Mouse (Mus musculus): ENCODE results near the gene Prr19. TPM values are rescaled to one million over a fixed set of nuclear protein-coding genes. Genes with fewer than 3 reads are reported as not detected.

The Prr19 gene
- polyA plus RNA-seq, 1 experiment from 2014 or later: 0.32 TPM

GRCm38 (mm10) chr7:25305956-25306613, 4.9 kb downstream of the Prr19 start, which contains the start of gene Tmem145:
Tmem145 (plus strand) TSS chr7:25306106.
- no peaks in the 10 kb centered on the region for H3K9me3 ChIP-seq (ENCODE audit: control insufficient read depth, low read length)
- peak; percentile 72 for DNase-seq (ENCODE audit: low spot score)
- no peak within 1 kb of the TSS for H3K9ac ChIP-seq (ENCODE audit: low read depth, low read length)
- ATAC-seq (replicated peaks; ENCODE audit: low FRiP score): peak; percentile 68
- no peaks in the 10 kb centered on the region for H3K36me3 ChIP-seq (ENCODE audit: control insufficient read depth, insufficient read depth, low read length)
- no peak within 1 kb of the TSS for H3K27ac ChIP-seq (ENCODE audit: low read depth, low read length)
- under 1% methylated on average over 38 of the region's 47 CpGs for WGBS
- peak within 1 kb of the TSS; percentile 88 for H3K4me2 ChIP-seq
- H3K27me3 ChIP-seq (replicated peaks; ENCODE audit: control insufficient read depth, insufficient read depth, low read length): peaks cover 61% of the 10 kb centered on the region
- H3K4me3 ChIP-seq (ENCODE audit: low read depth, low read length): peak within 1 kb of the TSS; percentile 59
- H3K4me1 ChIP-seq (replicated peaks; ENCODE audit: control insufficient read depth, insufficient read depth, low read length): 0 out of 2 replicates have a peak, but pooled peaks cover 5% of the 10 kb centered on the region

GRCm38 (mm10) chr7:25306614-25306996, 5.4 kb downstream of the Prr19 start:
- Histone ChIP-seq H3K9ac (ENCODE audit: low read depth, low read length) (no peak overlapping the region), H3K36me3 (ENCODE audit: control insufficient read depth, insufficient read depth, low read length) (no peaks in the 10 kb centered on the region), H3K4me1 (replicated peaks; ENCODE audit: control insufficient read depth, insufficient read depth, low read length) (0 out of 2 replicates have a peak, but pooled peaks cover 5% of the 10 kb centered on the region), H3K27me3 (replicated peaks; ENCODE audit: control insufficient read depth, insufficient read depth, low read length) (peaks cover 65% of the 10 kb centered on the region), H3K4me3 (ENCODE audit: low read depth, low read length) (no peak overlapping the region), H3K9me3 (ENCODE audit: control insufficient read depth, low read length) (no peaks in the 10 kb centered on the region), H3K4me2 (no peak overlapping the region), H3K27ac (ENCODE audit: low read depth, low read length) (no peak overlapping the region)
- WGBS: 41% methylated on average over 2 of the region's 2 CpGs
- ATAC-seq (replicated peaks; ENCODE audit: low FRiP score): no peak
- DNase-seq (ENCODE audit: low spot score): no peak

DNA sequence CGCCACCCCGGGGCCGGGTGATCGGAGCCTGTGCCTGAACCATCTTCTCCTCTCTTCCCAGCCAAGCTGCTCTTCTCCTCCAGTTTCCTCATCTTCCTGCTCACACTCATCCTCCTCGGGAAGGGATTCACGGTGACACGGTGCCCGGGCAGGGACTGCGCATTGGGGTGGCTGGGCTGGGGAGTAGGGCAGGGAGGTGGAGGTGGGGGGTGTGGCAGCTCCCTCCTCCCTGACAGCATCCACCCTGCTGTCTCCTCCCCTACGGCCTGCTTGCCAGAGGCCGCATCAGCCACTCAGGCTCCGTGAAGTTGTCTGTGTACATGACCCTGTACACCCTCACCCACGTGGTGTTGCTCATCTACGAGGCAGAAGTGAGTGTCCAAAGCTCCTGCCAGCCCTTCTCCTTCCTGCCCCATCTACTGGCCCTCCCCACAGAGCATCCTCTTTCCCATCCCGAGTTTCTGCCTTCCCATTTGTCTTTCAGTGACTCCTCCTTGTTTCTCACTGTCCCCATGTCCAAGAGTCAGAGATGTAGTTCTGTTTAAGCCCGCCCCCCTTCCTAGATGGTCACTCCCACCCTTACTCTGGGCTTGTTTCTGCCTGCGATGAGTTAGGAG, 7.6 kb downstream of the Prr19 start:
- Histone ChIP-seq H3K4me1 (replicated peaks; ENCODE audit: control insufficient read depth, insufficient read depth, low read length) (0 out of 2 replicates have a peak, but pooled peaks cover 5% of the 10 kb centered on the region), H3K27ac (ENCODE audit: low read depth, low read length) (no peak overlapping the region), H3K36me3 (ENCODE audit: control insufficient read depth, insufficient read depth, low read length) (no peaks in the 10 kb centered on the region), H3K9me3 (ENCODE audit: control insufficient read depth, low read length) (no peaks in the 10 kb centered on the region), H3K9ac (ENCODE audit: low read depth, low read length) (no peak overlapping the region), H3K4me2 (no peak overlapping the region), H3K27me3 (replicated peaks; ENCODE audit: control insufficient read depth, insufficient read depth, low read length) (peaks cover 73% of the 10 kb centered on the region), H3K4me3 (ENCODE audit: low read depth, low read length) (no peak overlapping the region)
- ATAC-seq (replicated peaks; ENCODE audit: low FRiP score) (no peak), DNase-seq (ENCODE audit: low spot score) (no peak)
- WGBS: 60% methylated on average over 17 of the region's 17 CpGs

- Histone ChIP-seq H3K27ac (ENCODE audit: low read depth, low read length) (no peak overlapping the region), H3K4me3 (ENCODE audit: low read depth, low read length) (no peak overlapping the region), H3K9me3 (ENCODE audit: control insufficient read depth, low read length) (no peaks in the 10 kb centered on the region), H3K27me3 (replicated peaks; ENCODE audit: control insufficient read depth, insufficient read depth, low read length) (peaks cover 78% of the 10 kb centered on the region), H3K4me1 (replicated peaks; ENCODE audit: control insufficient read depth, insufficient read depth, low read length) (0 out of 2 replicates have a peak, but pooled peaks cover 5% of the 10 kb centered on the region), H3K9ac (ENCODE audit: low read depth, low read length) (no peak overlapping the region), H3K4me2 (no peak overlapping the region), H3K36me3 (ENCODE audit: control insufficient read depth, insufficient read depth, low read length) (no peaks in the 10 kb centered on the region)
- 81% methylated on average over 9 of the region's 9 CpGs for WGBS
- ATAC-seq (replicated peaks; ENCODE audit: low FRiP score) (no peak), DNase-seq (ENCODE audit: low spot score) (no peak)
These were observed 8.2 kb downstream of the Prr19 start for GRCm38 (mm10) chr7:25309425-25309824.

- H3K9ac ChIP-seq (ENCODE audit: low read depth, low read length): no peak overlapping the region
- H3K4me3 ChIP-seq (ENCODE audit: low read depth, low read length): no peak overlapping the region
- DNase-seq (ENCODE audit: low spot score) (no peak), ATAC-seq (replicated peaks; ENCODE audit: low FRiP score) (no peak)
- H3K27ac ChIP-seq (ENCODE audit: low read depth, low read length): no peak overlapping the region
- no peaks in the 10 kb centered on the region for H3K9me3 ChIP-seq (ENCODE audit: control insufficient read depth, low read length)
- peaks cover 84% of the 10 kb centered on the region for H3K27me3 ChIP-seq (replicated peaks; ENCODE audit: control insufficient read depth, insufficient read depth, low read length)
- 78% methylated on average over 11 of the region's 11 CpGs for WGBS
- no peak overlapping the region for H3K4me2 ChIP-seq
- no peaks in the 10 kb centered on the region for H3K36me3 ChIP-seq (ENCODE audit: control insufficient read depth, insufficient read depth, low read length)
- peaks cover 14% of the 10 kb centered on the region for H3K4me1 ChIP-seq (replicated peaks; ENCODE audit: control insufficient read depth, insufficient read depth, low read length)
These were observed 10.0 kb downstream of the Prr19 start for GRCm38 (mm10) chr7:25311193-25311592.

DNA sequence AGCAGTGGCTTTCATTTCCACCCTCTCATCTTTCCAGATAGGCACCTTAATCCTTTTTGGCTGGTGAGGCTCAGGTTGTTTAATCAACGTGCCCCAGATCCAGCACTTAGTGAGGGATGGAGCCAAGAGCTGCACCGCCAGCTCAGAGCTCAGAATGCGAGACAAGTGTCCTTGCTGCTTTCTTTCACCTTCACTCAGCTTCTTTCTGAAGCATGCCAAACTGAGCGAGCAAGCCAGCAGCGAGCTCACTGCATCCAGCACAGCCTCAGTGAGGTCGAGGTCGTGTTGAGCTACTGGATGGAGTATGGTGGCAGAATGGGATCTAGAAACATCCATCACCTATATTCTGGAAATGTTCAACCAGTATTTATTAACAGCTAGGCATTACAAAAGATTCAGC, 12.1 kb downstream of the Prr19 start:
- WGBS: 31% methylated on average over 7 of the region's 7 CpGs
- H3K4me3 ChIP-seq (ENCODE audit: low read depth, low read length): no peak overlapping the region
- H3K36me3 ChIP-seq (ENCODE audit: control insufficient read depth, insufficient read depth, low read length): no peaks in the 10 kb centered on the region
- H3K9me3 ChIP-seq (ENCODE audit: control insufficient read depth, low read length): no peaks in the 10 kb centered on the region
- peaks cover 19% of the 10 kb centered on the region for H3K4me1 ChIP-seq (replicated peaks; ENCODE audit: control insufficient read depth, insufficient read depth, low read length)
- ATAC-seq (replicated peaks; ENCODE audit: low FRiP score) (no peak), DNase-seq (ENCODE audit: low spot score) (no peak)
- H3K4me2 ChIP-seq: no peak overlapping the region
- no peak overlapping the region for H3K27ac ChIP-seq (ENCODE audit: low read depth, low read length)
- no peak overlapping the region for H3K9ac ChIP-seq (ENCODE audit: low read depth, low read length)
- H3K27me3 ChIP-seq (replicated peaks; ENCODE audit: control insufficient read depth, insufficient read depth, low read length): peaks cover 63% of the 10 kb centered on the region

- Histone ChIP-seq H3K9ac (ENCODE audit: low read depth, low read length) (no peak overlapping the region; the same call in 1 of the 2 replicates), H3K4me2 (peak overlapping the region; percentile 92), H3K4me1 (replicated peaks; ENCODE audit: control insufficient read depth, insufficient read depth, low read length) (peaks cover 19% of the 10 kb centered on the region), H3K36me3 (ENCODE audit: control insufficient read depth, insufficient read depth, low read length) (no peaks in the 10 kb centered on the region), H3K27me3 (replicated peaks; ENCODE audit: control insufficient read depth, insufficient read depth, low read length) (peaks cover 51% of the 10 kb centered on the region), H3K27ac (ENCODE audit: low read depth, low read length) (no peak overlapping the region), H3K9me3 (ENCODE audit: control insufficient read depth, low read length) (no peaks in the 10 kb centered on the region), H3K4me3 (ENCODE audit: low read depth, low read length) (peak overlapping the region; percentile 49)
- 4% methylated on average over 51 of the region's 51 CpGs for WGBS
- ATAC-seq (replicated peaks; ENCODE audit: low FRiP score) (no peak), DNase-seq (ENCODE audit: low spot score) (no peak)
These were observed 13.5 kb downstream of the Prr19 start for GRCm38 (mm10) chr7:25314606-25315305.

DNA sequence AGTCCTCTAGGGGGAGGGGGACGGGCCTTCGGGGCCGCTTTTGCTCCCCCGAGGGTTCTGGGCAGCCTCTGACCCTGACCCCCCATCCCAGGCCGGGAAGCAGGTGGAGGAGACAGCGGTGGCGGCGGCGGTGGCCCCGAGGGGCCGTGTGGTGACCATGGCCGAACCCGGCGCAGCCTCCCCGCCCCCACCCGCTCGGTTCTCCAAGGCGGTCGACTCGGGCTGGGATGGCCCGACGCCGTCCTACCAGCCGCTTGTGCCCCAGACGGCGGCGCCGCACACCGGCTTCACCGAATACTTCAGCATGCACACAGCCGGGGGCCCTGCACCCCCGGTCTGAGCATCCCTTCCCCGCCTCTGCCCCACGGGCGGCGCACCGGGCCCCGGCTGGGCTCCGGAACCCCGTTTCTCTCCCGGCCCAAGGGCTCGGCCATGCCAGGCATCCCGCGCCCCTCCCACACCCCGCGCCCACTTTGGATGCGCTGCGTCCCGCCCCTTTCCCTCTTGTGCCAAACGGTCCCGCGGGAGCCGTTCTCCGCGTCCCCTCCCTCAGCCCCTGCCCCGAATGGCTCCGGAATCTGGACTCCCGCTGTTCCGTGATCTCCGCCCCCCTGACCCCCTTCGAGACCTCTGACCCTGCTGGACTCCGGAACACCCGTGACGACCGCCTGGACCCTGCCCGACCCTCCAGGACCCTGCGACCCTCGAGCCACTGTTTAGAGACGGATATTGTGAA, 14.3 kb downstream of the Prr19 start:
- ATAC-seq (replicated peaks; ENCODE audit: low FRiP score) (no peak), DNase-seq (ENCODE audit: low spot score) (no peak)
- H3K9ac ChIP-seq (ENCODE audit: low read depth, low read length): no peak overlapping the region; the same call in 1 of the 2 replicates
- H3K4me1 ChIP-seq (replicated peaks; ENCODE audit: control insufficient read depth, insufficient read depth, low read length): peaks cover 19% of the 10 kb centered on the region
- H3K27ac ChIP-seq (ENCODE audit: low read depth, low read length): no peak overlapping the region
- no peaks in the 10 kb centered on the region for H3K36me3 ChIP-seq (ENCODE audit: control insufficient read depth, insufficient read depth, low read length)
- H3K27me3 ChIP-seq (replicated peaks; ENCODE audit: control insufficient read depth, insufficient read depth, low read length): peaks cover 51% of the 10 kb centered on the region
- 2% methylated on average over 62 of the region's 69 CpGs for WGBS
- H3K9me3 ChIP-seq (ENCODE audit: control insufficient read depth, low read length): no peaks in the 10 kb centered on the region
- H3K4me2 ChIP-seq: peak overlapping the region; percentile 92
- H3K4me3 ChIP-seq (ENCODE audit: low read depth, low read length): peak overlapping the region; percentile 49

Data from liver, embryonic 11.5 days (tissue).